Mouse (Mus musculus): ENCODE measurements around the gene Kctd13. TPM values are rescaled to one million over a fixed set of nuclear protein-coding genes. Genes with fewer than 3 reads are reported as not detected.
A peak's percentile ranks its signal among the peaks of the same experiment; 100 is the strongest.

The Kctd13 gene
- total and polyA plus RNA-seq, 3 experiments = 19.0 to 40.4 (median 37.5) TPM

DNA sequence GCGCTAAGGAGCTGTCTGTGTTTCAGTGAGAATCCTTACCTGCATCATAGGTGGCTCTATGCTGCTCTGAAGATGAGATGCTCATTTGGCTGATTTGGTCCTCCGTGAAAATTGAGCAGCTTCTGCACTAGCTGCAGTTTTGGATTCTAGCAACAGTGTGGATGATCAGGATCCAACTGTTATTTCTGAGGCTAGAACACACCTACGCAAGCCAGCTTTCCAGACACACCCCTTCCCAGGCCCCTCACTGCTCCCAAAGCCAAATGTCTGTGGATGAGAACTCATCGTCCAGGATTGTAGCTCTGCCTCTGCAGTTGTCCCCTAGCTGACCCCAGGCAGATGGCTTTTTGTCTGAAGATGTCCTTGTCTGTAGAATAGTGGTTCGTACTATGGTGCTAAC lies 32.4 kb downstream of the Kctd13 start:
- TF ChIP-seq ZNF384 (IDR thresholded peaks at IDR 0.05; ENCODE audit: low read depth, low read length) (no peak), POLR2A (IDR thresholded peaks at IDR 0.05; ENCODE audit: low read depth, low read length) (no peak), PAX5 (IDR thresholded peaks at IDR 0.05; ENCODE audit: low read length) (no peak), JUND (conservative IDR thresholded peaks at IDR 0.05; ENCODE audit: low read depth, low read length) (no peak)
- H3K27me3 ChIP-seq (replicated peaks) = no peaks in the 10 kb centered on the region

DNA sequence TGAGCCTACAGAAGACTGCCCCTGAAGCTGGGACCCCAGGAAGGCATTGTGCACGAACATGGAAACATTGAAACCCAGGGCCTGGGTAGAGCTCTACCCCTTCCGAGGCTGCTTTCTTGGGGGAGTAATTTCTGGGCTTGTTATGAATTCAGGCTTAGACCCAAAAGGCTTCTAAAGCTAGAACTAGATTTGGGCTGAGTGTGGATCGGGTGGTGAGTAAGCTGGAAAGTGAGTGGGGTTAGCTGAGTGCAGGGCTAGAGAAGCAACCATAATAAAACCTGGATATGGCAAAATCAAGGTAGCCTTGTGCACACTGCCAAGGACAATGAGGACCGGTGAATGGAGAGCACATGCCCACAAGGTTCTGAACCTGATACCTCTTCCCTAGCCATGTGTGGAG lies 33.3 kb downstream of the Kctd13 start:
- dilution Hi-C loops (cut with MboI; ENCODE audit: extremely low pct_ligation_motif_present, extremely low pct_unique_long_range_greater_than_20kb, low sequenced_read_pairs) (no loop called here), in situ Hi-C loops (cut with MboI; ENCODE audit: low pct_ligation_motif_present, low pct_unique_long_range_greater_than_20kb, low sequenced_read_pairs) (loop anchor here (5.0 to 10.0 kb wide), 2 partner anchors 55 to 257 kb away; partner anchors contain the start of genes Coro1a, Pagr1a and Pagr1b)
- H3K4me1 ChIP-seq (ENCODE audit: control insufficient read depth in 1 of 2, insufficient read depth in 2 of 2) = peaks cover 17 to 59% of the 10 kb centered on the region in 2 experiments
- TF ChIP-seq TCF12 (IDR thresholded peaks at IDR 0.05; ENCODE audit: low read depth, low read length) (no peak), MAFK (IDR thresholded peaks at IDR 0.05; ENCODE audit: insufficient replicate concordance, low read length) (no peak), ZNF384 (IDR thresholded peaks at IDR 0.05; ENCODE audit: low read depth, low read length) (no peak), UBTF (IDR thresholded peaks at IDR 0.05; ENCODE audit: low read depth, low read length) (no peak), MYC (IDR thresholded peaks at IDR 0.05; ENCODE audit: low read depth, low read length) (no peak), RCOR1 (conservative IDR thresholded peaks at IDR 0.05; ENCODE audit: low read depth, low read length) (no peak), MAZ (IDR thresholded peaks at IDR 0.05; ENCODE audit: low read depth, low read length) (no peak), POLR2AphosphoS2 (IDR thresholded peaks at IDR 0.05; ENCODE audit: low read depth, low read length) (no peak)
- H3K36me3 ChIP-seq (replicated peaks in 1 of 2; ENCODE audit: control insufficient read depth in 1 of 2, insufficient read depth in 1 of 2, low read length in 1 of 2) = peaks cover 50 to 84% of the 10 kb centered on the region in 2 experiments
- no peaks in the 10 kb centered on the region for H3K9me3 ChIP-seq (replicated peaks; ENCODE audit: low read length)
- no peak for DNase-seq (ENCODE audit: extremely low read depth)
- no peaks in the 10 kb centered on the region for H3K79me2 ChIP-seq (replicated peaks; ENCODE audit: control insufficient read depth, extremely low read depth, insufficient read depth, poor library complexity, severe bottlenecking)
- H3K4me2 ChIP-seq (ENCODE audit: insufficient read depth, low read depth, poor library complexity, severe bottlenecking) = no peak overlapping the region
- no peak overlapping the region for H3K9ac ChIP-seq (ENCODE audit: insufficient read depth, low read depth)
- no peaks in the 10 kb centered on the region for H3K27me3 ChIP-seq (replicated peaks)
- H3K27ac ChIP-seq (ENCODE audit: insufficient read depth, low read depth) = no peak overlapping the region
- no peak overlapping the region for H3K4me3 ChIP-seq (replicated peaks in 1 of 3; ENCODE audit: low read depth in 2 of 3, low read length in 2 of 3, poor library complexity in 1 of 3)

More for the DNA sequence above, 32.4 kb downstream of the Kctd13 start:
- Histone ChIP-seq H3K4me2 (ENCODE audit: insufficient read depth, low read depth, poor library complexity, severe bottlenecking) (no peak overlapping the region), H3K27ac (ENCODE audit: insufficient read depth, low read depth) (no peak overlapping the region), H3K4me1 (ENCODE audit: control insufficient read depth in 1 of 2, insufficient read depth in 2 of 2) (peaks cover 17 to 59% of the 10 kb centered on the region in 2 experiments), H3K79me2 (replicated peaks; ENCODE audit: control insufficient read depth, extremely low read depth, insufficient read depth, poor library complexity, severe bottlenecking) (no peaks in the 10 kb centered on the region), H3K9ac (ENCODE audit: insufficient read depth, low read depth) (no peak overlapping the region), H3K36me3 (replicated peaks in 1 of 2; ENCODE audit: control insufficient read depth in 1 of 2, insufficient read depth in 1 of 2, low read length in 1 of 2) (peaks cover 48 to 84% of the 10 kb centered on the region in 2 experiments), H3K9me3 (replicated peaks; ENCODE audit: low read length) (no peaks in the 10 kb centered on the region), H3K4me3 (replicated peaks in 1 of 3; ENCODE audit: low read depth in 2 of 3, low read length in 2 of 3, poor library complexity in 1 of 3) (no peak overlapping the region)
- dilution Hi-C loops (cut with MboI; ENCODE audit: extremely low pct_ligation_motif_present, extremely low pct_unique_long_range_greater_than_20kb, low sequenced_read_pairs) = no loop called here
- no peak for DNase-seq (ENCODE audit: extremely low read depth)
- in situ Hi-C loops (cut with MboI; ENCODE audit: low pct_ligation_motif_present, low pct_unique_long_range_greater_than_20kb, low sequenced_read_pairs) = loop anchor here (5.0 to 10.0 kb wide), 2 partner anchors 56 to 256 kb away; partner anchors contain the start of genes Coro1a, Pagr1a and Pagr1b

DNA sequence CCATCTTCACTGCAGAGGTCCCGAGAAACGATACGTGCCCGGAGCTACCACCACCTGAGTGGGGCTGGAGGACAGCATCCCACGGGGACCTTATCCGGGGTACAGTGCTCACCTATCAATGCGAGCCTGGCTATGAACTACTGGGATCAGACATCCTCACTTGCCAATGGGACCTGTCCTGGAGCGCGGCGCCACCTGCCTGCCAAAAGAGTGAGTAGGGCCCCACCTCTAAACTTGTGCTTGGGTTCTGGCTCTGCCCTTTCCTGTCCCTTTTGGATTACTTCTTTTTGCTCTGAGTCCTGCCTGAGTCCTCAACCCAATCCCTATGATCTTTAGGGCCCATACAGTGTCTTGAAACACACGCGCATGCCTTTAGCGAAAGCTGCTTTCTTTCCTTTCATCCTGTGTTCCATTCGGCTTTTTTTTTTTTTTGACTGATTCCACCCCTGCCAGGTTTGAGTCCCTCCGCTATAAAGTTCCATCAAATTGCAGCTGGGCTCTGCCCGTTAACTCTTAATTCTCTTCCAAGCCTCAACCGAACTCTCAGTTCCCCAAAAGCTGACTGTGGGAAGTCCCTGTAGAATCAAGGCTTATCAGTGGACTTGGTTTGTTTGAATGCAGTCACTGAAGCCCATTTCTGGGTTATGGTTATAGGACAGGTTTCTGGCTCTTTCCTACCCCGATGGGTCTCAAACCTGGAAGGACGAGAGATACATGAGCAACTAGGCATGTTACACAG lies 35.0 kb downstream of the Kctd13 start:
- Histone ChIP-seq H3K4me2 (ENCODE audit: insufficient read depth, low read depth, poor library complexity, severe bottlenecking) (no peak overlapping the region), H3K27me3 (replicated peaks) (no peaks in the 10 kb centered on the region), H3K4me1 (ENCODE audit: control insufficient read depth in 1 of 2, insufficient read depth in 2 of 2) (peaks cover 17 to 53% of the 10 kb centered on the region in 2 experiments), H3K9ac (ENCODE audit: insufficient read depth, low read depth) (no peak overlapping the region), H3K36me3 (replicated peaks in 1 of 2; ENCODE audit: control insufficient read depth in 1 of 2, insufficient read depth in 1 of 2, low read length in 1 of 2) (peaks cover 52 to 83% of the 10 kb centered on the region in 2 experiments), H3K79me2 (replicated peaks; ENCODE audit: control insufficient read depth, extremely low read depth, insufficient read depth, poor library complexity, severe bottlenecking) (no peaks in the 10 kb centered on the region), H3K9me3 (replicated peaks; ENCODE audit: low read length) (no peaks in the 10 kb centered on the region), H3K27ac (ENCODE audit: insufficient read depth, low read depth) (peak overlapping the region; percentile 56), H3K4me3 (replicated peaks in 1 of 3; ENCODE audit: low read depth in 2 of 3, low read length in 2 of 3, poor library complexity in 1 of 3) (no peak overlapping the region)
- in situ Hi-C loops (cut with MboI; ENCODE audit: low pct_ligation_motif_present, low pct_unique_long_range_greater_than_20kb, low sequenced_read_pairs) (loop anchor here (5.0 to 10.0 kb wide), 2 partner anchors 54 to 259 kb away; partner anchors contain the start of genes Coro1a, Pagr1a and Pagr1b), dilution Hi-C loops (cut with MboI; ENCODE audit: extremely low pct_ligation_motif_present, extremely low pct_unique_long_range_greater_than_20kb, low sequenced_read_pairs) (no loop called here)
- peak; percentile 89 for DNase-seq (ENCODE audit: extremely low read depth)
- no peak for TF ChIP-seq JUND (conservative IDR thresholded peaks at IDR 0.05; ENCODE audit: low read depth, low read length)
- TF ChIP-seq CTCF (conservative IDR thresholded peaks at IDR 0.05 in 1 of 2, IDR thresholded peaks at IDR 0.05 in 1 of 2; ENCODE audit: low read depth in 2 of 2, low read length in 2 of 2) = peak in 1 of 2 experiments; percentile 72; a peak in 2 of 4 replicates
- TF ChIP-seq E2F4 (IDR thresholded peaks at IDR 0.05; ENCODE audit: insufficient replicate concordance, low read depth, low read length) = no peak
- TF ChIP-seq RAD21 (IDR thresholded peaks at IDR 0.05; ENCODE audit: low read depth, low read length) = peak; percentile 63
- no peak; the same call in 1 of the 2 replicates for TF ChIP-seq ZMIZ1 (IDR thresholded peaks at IDR 0.05; ENCODE audit: low read depth, low read length)
- TF ChIP-seq SMC3 (IDR thresholded peaks at IDR 0.05; ENCODE audit: low read depth, low read length) = peak; percentile 70
- TF ChIP-seq CHD1 (IDR thresholded peaks at IDR 0.05; ENCODE audit: low read depth, low read length) = peak; percentile 24; the same call in 1 of the 2 replicates
- TF ChIP-seq ZC3H11A (IDR thresholded peaks at IDR 0.05; ENCODE audit: low read depth, low read length) = no peak
- no peak for TF ChIP-seq POLR2A (IDR thresholded peaks at IDR 0.05; ENCODE audit: low read depth, low read length)
- no peak for TF ChIP-seq KAT2A (IDR thresholded peaks at IDR 0.05; ENCODE audit: insufficient replicate concordance, low read length)
- TF ChIP-seq MAX (IDR thresholded peaks at IDR 0.05; ENCODE audit: low read length) = no peak
- peak; percentile 43; the same call in 1 of the 2 replicates for TF ChIP-seq BHLHE40 (IDR thresholded peaks at IDR 0.05; ENCODE audit: low read depth, low read length)
- 0 out of 2 replicates have a peak, but pooled peaks have one; percentile 10 for TF ChIP-seq NELFE (IDR thresholded peaks at IDR 0.05; ENCODE audit: low read depth, low read length)
- 0 out of 2 replicates have a peak, but pooled peaks have one; percentile 18 for TF ChIP-seq MAZ (IDR thresholded peaks at IDR 0.05; ENCODE audit: low read depth, low read length)
- peak; percentile 93 for TF ChIP-seq ZNF384 (IDR thresholded peaks at IDR 0.05; ENCODE audit: low read depth, low read length)
- no peak for TF ChIP-seq POLR2AphosphoS2 (IDR thresholded peaks at IDR 0.05; ENCODE audit: low read depth, low read length)
- TF ChIP-seq PAX5 (IDR thresholded peaks at IDR 0.05; ENCODE audit: low read length) = no peak

Data from CH12.LX (cell line).